Mouse (Mus musculus) common myeloid progenitor, adult 5-6 weeks (primary cell): Measurements from ENCODE around the gene Ralgps2. TPM values are rescaled to one million over a fixed set of nuclear protein-coding genes. Genes with fewer than 3 reads are reported as not detected.

Experiments
- ATAC-seq: replicated peaks from 2 replicates; pipeline ENCODE4 v1.8.0; 2016; ENCODE audit warnings: low read depth, mild to moderate bottlenecking, moderate TSS enrichment, inconsistent platforms; ENCODE audit not compliant: poor library complexity, severe bottlenecking
- total RNA-seq: library from RNA; stranded (forward); fragments of 200-1000, 187-1606 nt; gene quantifications from 2 replicates; pipeline ENCODE4 v1.2.3, GENCODE M21; 2017

Gene Ralgps2
- total RNA-seq, 1 experiment from 2014 or later = 36.2 TPM

- no peak for ATAC-seq
Measured at GRCm38 (mm10) chr1:156847098-156847497, 92.3 kb downstream of the Ralgps2 start.

GRCm38 (mm10) chr1:156841625-156842339 lies 97.6 kb downstream of the Ralgps2 start:
- peak; percentile 52 for ATAC-seq

GRCm38 (mm10) chr1:156838695-156839094 lies 100.7 kb downstream of the Ralgps2 start:
- ATAC-seq = no peak

- ATAC-seq = no peak
Measured at GRCm38 (mm10) chr1:156838177-156838576, 101.2 kb downstream of the Ralgps2 start, which contains the start of gene Angptl1. TSS of gene Angptl1 (plus strand) at chr1:156838562.

GRCm38 (mm10) chr1:156819236-156819635 lies 120.2 kb downstream of the Ralgps2 start:
- ATAC-seq = no peak

- no peak for ATAC-seq
Measured at GRCm38 (mm10) chr1:156813485-156813884, 125.9 kb downstream of the Ralgps2 start.

- ATAC-seq = no peak
Measured at GRCm38 (mm10) chr1:156812716-156813115, 126.7 kb downstream of the Ralgps2 start.

- no peak for ATAC-seq
Measured at GRCm38 (mm10) chr1:156811928-156812327, 127.5 kb downstream of the Ralgps2 start.

GRCm38 (mm10) chr1:156808332-156808731 lies 131.1 kb downstream of the Ralgps2 start:
- no peak for ATAC-seq

GRCm38 (mm10) chr1:156801276-156801675 lies 138.2 kb downstream of the Ralgps2 start:
- ATAC-seq = no peak

GRCm38 (mm10) chr1:156796251-156796650 lies 143.2 kb downstream of the Ralgps2 start:
- no peak for ATAC-seq

- ATAC-seq = no peak
Measured at GRCm38 (mm10) chr1:156789844-156790490, 149.5 kb downstream of the Ralgps2 start.

- no peak for ATAC-seq
Measured at GRCm38 (mm10) chr1:156787164-156787863, 152.1 kb downstream of the Ralgps2 start.

- ATAC-seq = 0 out of 2 replicates have a peak, but pooled peaks have one; percentile 43
Measured at GRCm38 (mm10) chr1:156786074-156786473, 153.4 kb downstream of the Ralgps2 start.

- ATAC-seq = no peak
Measured at GRCm38 (mm10) chr1:156784974-156785373, 154.5 kb downstream of the Ralgps2 start.

GRCm38 (mm10) chr1:156784116-156784515 lies 155.3 kb downstream of the Ralgps2 start:
- ATAC-seq = no peak

- no peak for ATAC-seq
Measured at GRCm38 (mm10) chr1:156781971-156782850, 157.2 kb downstream of the Ralgps2 start.

- ATAC-seq = no peak
Measured at GRCm38 (mm10) chr1:156781076-156781741, 158.2 kb downstream of the Ralgps2 start.

GRCm38 (mm10) chr1:156780234-156781005 lies 159.0 kb downstream of the Ralgps2 start:
- ATAC-seq = no peak
